Mouse (Mus musculus) midbrain, embryonic 11.5 days (tissue): ENCODE results near the gene St5. TPM values are rescaled to one million over a fixed set of nuclear protein-coding genes. Genes with fewer than 3 reads are reported as not detected.

Source experiments
- ATAC-seq: fragments of 200-750 bp; cut with Nextera tagmentation; 2 replicates; pipeline ENCODE4 v1.8.0; 2017; ENCODE audit warnings: moderate TSS enrichment, moderate library complexity; ENCODE audit not compliant: low FRiP score
- DNase-seq: peaks from one replicate; pipeline ENCODE4 v3.0.0; 2015; ENCODE audit warnings: low spot score; ENCODE audit errors: missing footprints
- H3K27ac ChIP-seq: fragments of 300-500 bp; sonication (generic); 2 replicates; pipeline ENCODE4 v1.5.1; 2014; ENCODE audit warnings: low read depth, low read length
- H3K27me3 ChIP-seq: fragments of 300-500 bp; sonication (generic); 2 replicates; pipeline ENCODE4 v1.6.1; 2014; ENCODE audit warnings: mild to moderate bottlenecking, low read length, moderate library complexity, mixed read lengths; ENCODE audit not compliant: control insufficient read depth, insufficient read depth
- H3K36me3 ChIP-seq: fragments of 300-500 bp; sonication (generic); 2 replicates; pipeline ENCODE4 v1.6.1; 2014; ENCODE audit warnings: mild to moderate bottlenecking, low read length, moderate library complexity, mixed read lengths; ENCODE audit not compliant: control insufficient read depth, insufficient read depth
- H3K4me1 ChIP-seq: fragments of 300-500 bp; sonication (generic); 2 replicates; pipeline ENCODE4 v1.6.1; 2014; ENCODE audit warnings: low read length; ENCODE audit not compliant: control insufficient read depth, insufficient read depth
- H3K4me2 ChIP-seq: fragments of 300-500 bp; sonication (generic); 2 replicates; pipeline ENCODE4 v1.6.1; 2014; ENCODE audit warnings: mild to moderate bottlenecking, moderate library complexity
- H3K4me3 ChIP-seq: fragments of 300-500 bp; sonication (generic); 2 replicates; pipeline ENCODE4 v1.5.1; 2014; ENCODE audit warnings: low read depth, low read length
- H3K9ac ChIP-seq: fragments of 300-500 bp; sonication (generic); 2 replicates; pipeline ENCODE4 v1.6.1; 2014; ENCODE audit warnings: low read length
- H3K9me3 ChIP-seq: fragments of 300-500 bp; sonication (generic); 2 replicates; pipeline ENCODE4 v1.6.1; 2016; ENCODE audit warnings: low read length; ENCODE audit not compliant: control insufficient read depth
- WGBS: fragments of 180-500 bp; shearing (Covaris S2); extraction: QIAGEN DNeasy Blood & Tissue Kit; methylation state at CpG from one replicate; pipeline ENCODE4 v1.1.7; 2014; 5-methylcytosine and 5-hydroxymethylcytosine counted together
- polyA plus RNA-seq: library from polyadenylated mRNA; unstranded; fragments of >200 nt; fragmentation: Nextera tagmentation; extraction: Ambion mirVana; gene quantifications from 2 replicates; pipeline ENCODE4 v1.2.1, GENCODE M21; 2014

St5 gene
- polyA plus RNA-seq, 1 experiment from 2014 or later = 37.9 TPM

- no peak overlapping the region for H3K27ac ChIP-seq
- H3K9ac ChIP-seq = no peak overlapping the region
- no peaks in the 10 kb centered on the region for H3K9me3 ChIP-seq
- ATAC-seq (no peak), DNase-seq (no peak)
- H3K4me3 ChIP-seq = no peak overlapping the region
- H3K4me2 ChIP-seq = no peak overlapping the region
- no peaks in the 10 kb centered on the region for H3K36me3 ChIP-seq
- H3K27me3 ChIP-seq = no peaks in the 10 kb centered on the region
- H3K4me1 ChIP-seq = no peaks in the 10 kb centered on the region
These were observed 109.4 kb downstream of the St5 start for GRCm38 (mm10) chr7:109593992-109594391.

DNA sequence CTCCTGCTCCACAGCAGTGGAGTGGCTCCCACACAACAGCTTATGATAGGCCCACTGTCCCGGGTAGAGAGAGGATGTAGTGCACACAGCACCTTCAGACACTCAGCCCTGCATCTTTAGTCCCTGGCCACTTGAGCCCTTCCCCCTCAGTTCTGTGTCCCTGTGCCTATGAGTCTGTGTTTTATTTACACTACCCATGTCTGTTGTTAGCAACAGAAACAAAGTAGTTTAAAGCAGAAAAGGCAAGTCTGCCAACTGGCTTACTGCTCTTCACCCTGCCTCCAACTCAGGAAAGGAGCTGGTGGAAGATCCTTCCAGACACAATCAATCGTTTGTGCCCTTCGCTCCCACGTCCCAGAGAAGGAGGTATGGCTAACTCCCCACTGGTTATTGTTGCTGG lies 111.2 kb downstream of the St5 start:
- 68% methylated on average over 4 of the region's 4 CpGs for WGBS
- H3K9me3 ChIP-seq = no peaks in the 10 kb centered on the region
- no peak overlapping the region for H3K4me2 ChIP-seq
- no peaks in the 10 kb centered on the region for H3K27me3 ChIP-seq
- H3K27ac ChIP-seq = no peak overlapping the region
- ATAC-seq = no peak
- no peaks in the 10 kb centered on the region for H3K36me3 ChIP-seq
- no peaks in the 10 kb centered on the region for H3K4me1 ChIP-seq
- no peak overlapping the region for H3K9ac ChIP-seq
- H3K4me3 ChIP-seq = no peak overlapping the region
- DNase-seq = no peak

GRCm38 (mm10) chr7:109590576-109590975 lies 112.8 kb downstream of the St5 start:
- no peak overlapping the region for H3K4me2 ChIP-seq
- ATAC-seq = no peak
- 95% methylated on average over 2 of the region's 2 CpGs for WGBS
- H3K27me3 ChIP-seq = no peaks in the 10 kb centered on the region
- no peaks in the 10 kb centered on the region for H3K36me3 ChIP-seq
- no peak overlapping the region for H3K9ac ChIP-seq
- no peak overlapping the region for H3K27ac ChIP-seq
- DNase-seq = no peak
- no peaks in the 10 kb centered on the region for H3K9me3 ChIP-seq
- H3K4me1 ChIP-seq = no peaks in the 10 kb centered on the region
- no peak overlapping the region for H3K4me3 ChIP-seq

- DNase-seq = no peak
- no peak overlapping the region for H3K27ac ChIP-seq
- no peak overlapping the region for H3K9ac ChIP-seq
- no peaks in the 10 kb centered on the region for H3K36me3 ChIP-seq
- no peak overlapping the region for H3K4me2 ChIP-seq
- H3K9me3 ChIP-seq = no peaks in the 10 kb centered on the region
- H3K4me1 ChIP-seq = no peaks in the 10 kb centered on the region
- no peak for ATAC-seq
- WGBS = 81% methylated on average over 6 of the region's 6 CpGs
- H3K27me3 ChIP-seq = no peaks in the 10 kb centered on the region
- H3K4me3 ChIP-seq = no peak overlapping the region
These were observed 114.4 kb downstream of the St5 start for GRCm38 (mm10) chr7:109588990-109589389.

DNA sequence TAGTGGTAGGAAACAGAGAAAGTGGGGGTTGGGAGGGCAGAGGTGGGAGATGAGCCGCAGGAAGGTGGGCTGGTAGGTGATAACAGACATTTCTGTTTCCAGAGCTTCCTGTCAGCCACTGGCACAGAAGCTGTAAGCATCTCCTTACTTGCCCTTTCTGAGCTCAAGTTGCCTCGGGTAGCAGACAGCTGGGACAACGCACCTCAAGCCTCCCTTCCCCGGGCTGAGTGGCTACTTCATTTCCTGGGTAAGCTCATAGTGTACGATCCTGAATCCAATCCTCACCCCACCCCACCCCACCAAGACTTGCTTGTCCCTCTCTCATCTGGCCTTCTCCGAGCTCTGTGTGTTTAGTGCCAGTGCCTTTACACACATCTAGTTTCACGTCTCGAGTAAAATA lies 115.3 kb downstream of the St5 start:
- H3K4me2 ChIP-seq = no peak overlapping the region
- H3K4me3 ChIP-seq = no peak overlapping the region
- no peak overlapping the region for H3K27ac ChIP-seq
- no peaks in the 10 kb centered on the region for H3K36me3 ChIP-seq
- H3K9ac ChIP-seq = no peak overlapping the region
- WGBS = 82% methylated on average over 8 of the region's 8 CpGs
- no peaks in the 10 kb centered on the region for H3K27me3 ChIP-seq
- DNase-seq = no peak
- H3K4me1 ChIP-seq = no peaks in the 10 kb centered on the region
- H3K9me3 ChIP-seq = no peaks in the 10 kb centered on the region
- no peak for ATAC-seq

DNA sequence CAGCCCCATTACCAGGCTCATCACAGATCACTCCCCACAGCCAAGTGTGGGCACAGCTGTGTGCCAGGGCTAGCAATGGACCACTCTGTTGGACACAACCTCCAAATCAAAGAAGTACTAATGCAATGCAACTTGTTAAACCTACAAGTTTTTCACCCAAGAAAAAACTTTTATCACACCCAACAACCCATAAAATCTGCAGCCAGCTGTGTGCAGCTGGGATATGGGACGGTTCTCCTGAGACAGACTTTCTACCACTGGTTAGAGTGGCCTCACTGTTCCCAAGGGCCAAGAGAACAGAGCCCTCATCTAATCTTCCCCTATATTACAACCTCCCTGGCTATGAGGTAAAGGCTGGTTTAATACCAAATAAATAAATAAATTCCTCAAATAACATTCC lies 118.9 kb downstream of the St5 start:
- Histone ChIP-seq H3K27ac (no peak overlapping the region), H3K27me3 (no peaks in the 10 kb centered on the region), H3K9me3 (no peaks in the 10 kb centered on the region), H3K36me3 (no peaks in the 10 kb centered on the region), H3K4me2 (no peak overlapping the region), H3K4me3 (no peak overlapping the region), H3K9ac (no peak overlapping the region), H3K4me1 (peaks cover 3% of the 10 kb centered on the region)
- WGBS = 100% methylated on average over 1 of the region's 1 CpGs
- DNase-seq (no peak), ATAC-seq (no peak)

DNA sequence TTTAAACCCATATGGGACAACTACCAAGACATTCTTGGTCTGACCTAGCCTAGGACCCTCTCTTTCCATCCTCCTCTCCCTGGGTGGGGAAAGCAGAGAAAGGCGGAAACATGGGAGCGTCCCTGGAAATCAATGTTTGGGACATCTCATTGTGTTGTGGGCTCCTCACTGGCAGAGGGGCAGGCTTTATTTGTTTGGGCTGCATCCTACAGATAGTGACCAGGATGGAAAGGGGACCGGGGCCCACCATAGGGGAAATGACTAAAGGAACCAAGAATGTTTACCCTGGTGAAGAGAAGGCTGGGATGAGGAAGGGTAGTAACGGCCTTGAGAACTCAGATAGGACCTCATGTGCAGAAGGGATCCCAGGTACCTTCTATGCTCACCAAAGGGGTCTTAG lies 122.9 kb downstream of the St5 start:
- H3K36me3 ChIP-seq = no peaks in the 10 kb centered on the region
- no peak overlapping the region for H3K4me3 ChIP-seq
- no peaks in the 10 kb centered on the region for H3K9me3 ChIP-seq
- H3K4me1 ChIP-seq = peaks cover 22% of the 10 kb centered on the region
- H3K4me2 ChIP-seq = no peak overlapping the region
- ATAC-seq (no peak), DNase-seq (no peak)
- no peaks in the 10 kb centered on the region for H3K27me3 ChIP-seq
- H3K27ac ChIP-seq = peak overlapping the region; percentile 73
- WGBS = 74% methylated on average over 4 of the region's 4 CpGs
- H3K9ac ChIP-seq = no peak overlapping the region

- peaks cover 26% of the 10 kb centered on the region for H3K4me1 ChIP-seq
- H3K4me2 ChIP-seq = no peak overlapping the region
- H3K27me3 ChIP-seq = no peaks in the 10 kb centered on the region
- ATAC-seq (peak; percentile 95), DNase-seq (peak; percentile 91)
- 58% methylated on average over 6 of the region's 6 CpGs for WGBS
- no peak overlapping the region for H3K4me3 ChIP-seq
- no peaks in the 10 kb centered on the region for H3K36me3 ChIP-seq
- no peak overlapping the region for H3K9ac ChIP-seq
- H3K9me3 ChIP-seq = no peaks in the 10 kb centered on the region
- H3K27ac ChIP-seq = peak overlapping the region; percentile 73
These were observed 123.7 kb downstream of the St5 start for GRCm38 (mm10) chr7:109579585-109580307.

- Histone ChIP-seq H3K4me3 (no peak overlapping the region), H3K9me3 (no peaks in the 10 kb centered on the region), H3K4me2 (no peak overlapping the region), H3K27ac (peak overlapping the region; percentile 55), H3K36me3 (no peaks in the 10 kb centered on the region), H3K27me3 (no peaks in the 10 kb centered on the region), H3K9ac (no peak overlapping the region), H3K4me1 (peaks cover 26% of the 10 kb centered on the region)
- no peak for ATAC-seq
- DNase-seq = peak; percentile 69
- WGBS = 41% methylated on average over 2 of the region's 2 CpGs
These were observed 124.4 kb downstream of the St5 start for GRCm38 (mm10) chr7:109578880-109579584.
